Mouse (Mus musculus) small intestine, adult 2 months (tissue): ENCODE results near the gene Cmip.

Source experiments
- CTCF ChIP-seq: fragments of 200-500 bp; IDR thresholded peaks from 2 replicates; pipeline ENCODE4 v1.5.1; 2012; ENCODE audit warnings: low read depth, mild to moderate bottlenecking, control low read depth, inconsistent platforms, low read length, moderate library complexity, mixed read lengths; ENCODE audit not compliant: insufficient replicate concordance, insufficient read length; ENCODE audit errors: extremely low read depth
- POLR2A ChIP-seq: fragments of 200-500 bp; IDR thresholded peaks from 2 replicates; pipeline ENCODE4 v1.6.1; 2012; ENCODE audit warnings: low read depth, mild to moderate bottlenecking, control low read depth, inconsistent platforms, low read length, moderate library complexity

DNA sequence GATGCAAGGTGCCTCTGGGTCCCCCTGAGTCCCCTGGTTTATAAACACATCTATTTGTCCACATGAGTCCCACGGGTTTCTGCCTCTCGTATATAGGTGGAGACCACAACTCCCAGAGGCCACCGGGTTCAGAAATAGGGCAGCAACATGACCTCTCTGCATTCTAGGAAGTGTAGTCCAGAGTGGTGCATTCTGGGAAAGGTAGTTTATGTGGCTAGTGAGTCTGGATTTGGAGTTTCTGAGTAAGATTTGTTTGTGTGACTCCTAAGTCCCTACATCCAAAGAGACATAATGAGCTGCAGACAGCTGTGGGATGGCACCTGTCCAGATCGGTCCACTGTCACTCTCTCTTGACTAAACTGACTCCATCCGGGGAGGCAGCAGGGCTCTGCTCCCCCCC, 223.7 kb downstream of the Cmip start:
- no peak for TF ChIP-seq POLR2A
- no peak for TF ChIP-seq CTCF
